In genomic region chr9:22041832-22042231, GRCm38 (mm10) we compare ENCODE assay signal across 26 mouse cellular contexts. TPM values are rescaled to one million over a fixed set of nuclear protein-coding genes. Genes with fewer than 3 reads are reported as not detected.
"Had no signal": no experiment of that assay in that cellular context is flagged by ENCODE, and none has a peak within 500 bp of the region (broad histone marks: within the 10 kb centered on the region; RNA-seq: fewer than 3 reads in every experiment).

No protein-coding gene starts in this region.

- H3K9ac ChIP-seq: neural tube, embryonic 12.5 days; neural tube, embryonic 13.5 days; neural tube, embryonic 15.5 days; stomach, embryonic 15.5 days had no signal

- H3K36me3 ChIP-seq: neural tube, embryonic 15.5 days; stomach, embryonic 15.5 days had no signal

- H3K27me3 ChIP-seq: neural tube, embryonic 12.5 days; neural tube, embryonic 13.5 days; neural tube, embryonic 15.5 days; stomach, embryonic 15.5 days had no signal

- H3K9me3 ChIP-seq: neural tube, embryonic 12.5 days; neural tube, embryonic 13.5 days; neural tube, embryonic 15.5 days; stomach, embryonic 15.5 days had no signal

- H3K4me3 ChIP-seq: neural tube, embryonic 12.5 days; neural tube, embryonic 13.5 days; neural tube, embryonic 15.5 days; stomach, embryonic 15.5 days had no signal

- DNase-seq: retina, postnatal 1 day; right cerebral cortex, adult 18-20 months; right cerebral cortex, postnatal 14 days; right cerebral cortex, postnatal 25 days; right cerebral cortex, postnatal 4 days; spleen, adult 18-20 months; thymus, adult 18-20 months; thymus, adult 2 months; thymus, postnatal 14 days; thymus, postnatal 25 days; thymus, postnatal 36 days; thymus, postnatal 4 days had no signal

- H3K4me1 ChIP-seq: neural tube, embryonic 12.5 days; stomach, embryonic 15.5 days had no signal

- H3K27ac ChIP-seq: neural tube, embryonic 12.5 days; neural tube, embryonic 13.5 days; neural tube, embryonic 15.5 days; stomach, embryonic 15.5 days; stomach, postnatal 0 days had no signal

- H3K4me2 ChIP-seq: neural tube, embryonic 12.5 days; neural tube, embryonic 13.5 days; neural tube, embryonic 15.5 days; stomach, embryonic 15.5 days had no signal

RNA-seq across cellular contexts. Expression of gene Elavl3, which starts 10.0 kb away (rescaled TPM):
- total RNA-seq: neutrophil, adult 5-6 weeks had no signal
- polyA plus RNA-seq: spleen, adult 2 months had no signal

RNA-seq across cellular contexts. Expression of gene Gm49318, which starts 29.2 kb away (rescaled TPM):
- total RNA-seq: neutrophil, adult 5-6 weeks had no signal
- polyA plus RNA-seq: neural tube, embryonic 12.5 days; neural tube, embryonic 13.5 days; neural tube, embryonic 14.5 days; neural tube, embryonic 15.5 days; small intestine, adult 2 months; spleen, adult 2 months; stomach, embryonic 14.5 days; stomach, embryonic 15.5 days; stomach, embryonic 16.5 days; stomach, postnatal 0 days; testis, adult 2 months; thymus, adult 2 months; thymus, postnatal 0 days; urinary bladder, adult 2 months had no signal

RNA-seq across cellular contexts. Expression of gene Ccdc151, which starts 39.4 kb away (rescaled TPM):
- total RNA-seq: neutrophil, adult 5-6 weeks had no signal
- polyA plus RNA-seq: small intestine, adult 2 months; spleen, adult 2 months had no signal
